Mouse (Mus musculus) heart, adult 2 months (tissue): ENCODE data around the gene Fam187b. TPM values are rescaled to one million over a fixed set of nuclear protein-coding genes. Genes with fewer than 3 reads are reported as not detected.

Source experiments
- DNase-seq, 2 experiments: peaks; one replicate each; pipeline ENCODE4 v3.0.0; 2021
- H3K27ac ChIP-seq: fragments of 200-600 bp; 2 replicates; pipeline ENCODE4 v1.8.1; 2022
- H3K27me3 ChIP-seq: fragments of 200-500 bp; 2 replicates; pipeline ENCODE4 v1.6.1; 2012; ENCODE audit warnings: mild to moderate bottlenecking, low read length, inconsistent platforms, mixed read lengths; ENCODE audit not compliant: control insufficient read depth, insufficient read depth
- H3K36me3 ChIP-seq: fragments of 200-500 bp; 2 replicates; pipeline ENCODE4 v1.6.1; 2012; ENCODE audit warnings: low read length, inconsistent platforms; ENCODE audit not compliant: control insufficient read depth, insufficient read depth
- H3K4me1 ChIP-seq: fragments of 200-500 bp; 2 replicates; pipeline ENCODE4 v1.6.1; 2011; ENCODE audit warnings: low read length; ENCODE audit not compliant: control insufficient read depth, insufficient read depth
- H3K4me3 ChIP-seq: fragments of 200-600 bp; 2 replicates; pipeline ENCODE4 v1.8.1; 2022
- H3K79me2 ChIP-seq: fragments of 200-500 bp; replicated peaks from 2 replicates; pipeline ENCODE4 v1.6.1; 2012; ENCODE audit warnings: mild to moderate bottlenecking, inconsistent platforms, low read length, moderate library complexity, mixed read lengths; ENCODE audit not compliant: control insufficient read depth, insufficient read depth
- H3K9ac ChIP-seq: fragments of 200-500 bp; 2 replicates; pipeline ENCODE4 v1.6.1; 2012; ENCODE audit warnings: low read depth, mild to moderate bottlenecking, control low read depth, inconsistent platforms, low read length, mixed read lengths
- CTCF ChIP-seq: fragments of 200-600 bp; IDR thresholded peaks from 2 replicates; pipeline ENCODE4 v1.8.1; 2022; ENCODE audit warnings: antibody characterized with exemption, mild to moderate bottlenecking, moderate library complexity
- EP300 ChIP-seq: fragments of 200-500 bp; IDR thresholded peaks from 2 replicates; pipeline ENCODE4 v1.6.1; 2011; ENCODE audit warnings: low read depth, low read length, control low read depth; ENCODE audit not compliant: insufficient read depth
- POLR2A ChIP-seq: fragments of 200-500 bp; IDR thresholded peaks from 2 replicates; pipeline ENCODE4 v1.6.1; 2011; ENCODE audit warnings: mild to moderate bottlenecking, low read depth, low read length, control low read depth; ENCODE audit not compliant: insufficient read depth
- WGBS: fragments of 180-500 bp; shearing (Covaris S2); methylation state at CpG from one replicate; pipeline ENCODE4 v1.1.7; 2018; 5-methylcytosine and 5-hydroxymethylcytosine counted together
- intact Hi-C: fragments of 180-260 bp; cut with DNase I; formaldehyde crosslinking; loops from one replicate; pipeline ENCODE4 v1.15.1; 2025
- polyA plus RNA-seq: library from polyadenylated mRNA; depleted of rRNA; stranded (reverse); fragments of >200 nt; gene quantifications from 2 replicates; pipeline ENCODE4 v1.2.3, GENCODE M21; 2012
- total RNA-seq, 2 experiments: library from RNA; stranded (reverse); gene quantifications; 2 replicates each; pipeline ENCODE4 v1.2.3; 2021

Fam187b gene
- total and polyA plus RNA-seq, 3 experiments = 0.53 TPM; not detected in 2

DNA sequence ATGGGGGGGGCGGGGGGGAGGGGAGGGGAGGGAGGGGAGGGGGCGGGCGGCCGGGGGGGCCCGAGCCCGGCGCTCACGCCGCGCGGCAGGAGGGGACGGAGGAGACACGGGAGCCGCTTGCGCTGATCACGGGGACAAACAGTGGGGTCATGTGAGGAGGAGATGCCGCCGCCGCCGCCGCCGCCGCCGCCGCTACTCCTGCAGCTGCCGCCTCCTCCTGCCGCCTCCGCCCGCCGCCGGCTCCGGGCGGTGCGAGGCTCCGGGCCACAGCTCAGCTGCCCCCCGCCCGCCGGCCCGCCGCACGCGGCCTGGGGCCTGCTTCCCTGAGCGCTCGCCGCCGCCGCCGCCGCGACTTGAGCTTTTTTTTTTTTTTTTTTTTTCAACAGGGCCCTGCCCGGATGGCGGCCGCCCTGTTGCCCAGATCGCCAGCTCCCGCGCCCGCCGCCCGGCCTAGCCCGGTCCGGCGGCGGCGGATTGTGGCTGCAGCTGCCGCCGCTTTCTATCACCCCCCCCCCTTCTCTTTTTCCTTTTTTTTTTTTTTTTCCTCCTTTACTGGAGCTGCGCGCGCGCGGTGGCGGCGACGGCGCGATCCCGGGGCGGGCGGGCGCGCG is 16.7 kb upstream of the Fam187b start, which contains the start of gene Usf2:
TSS of gene Usf2 (minus strand) at position 48 of the 611 bp plus-strand sequence.
- H3K27me3 ChIP-seq = no peaks in the 10 kb centered on the region
- 0% methylated on average over 66 of the region's 82 CpGs for WGBS
- peak within 1 kb of the TSS; percentile 97 for H3K9ac ChIP-seq
- no peaks in the 10 kb centered on the region for H3K79me2 ChIP-seq
- H3K4me3 ChIP-seq = peak within 1 kb of the TSS; percentile 70
- peak within 1 kb of the TSS; percentile 100 for H3K27ac ChIP-seq
- intact Hi-C loops = loop anchor here (5.0 to 10.0 kb wide), 4 partner anchors 80 to 362 kb away; partner anchors contain the start of genes Fxyd5 and Zbtb32
- peak; percentile 85 to 90 for DNase-seq
- no peaks in the 10 kb centered on the region for H3K36me3 ChIP-seq
- TF ChIP-seq POLR2A (no peak), EP300 (no peak), CTCF (no peak)
- peaks cover 4% of the 10 kb centered on the region for H3K4me1 ChIP-seq

DNA sequence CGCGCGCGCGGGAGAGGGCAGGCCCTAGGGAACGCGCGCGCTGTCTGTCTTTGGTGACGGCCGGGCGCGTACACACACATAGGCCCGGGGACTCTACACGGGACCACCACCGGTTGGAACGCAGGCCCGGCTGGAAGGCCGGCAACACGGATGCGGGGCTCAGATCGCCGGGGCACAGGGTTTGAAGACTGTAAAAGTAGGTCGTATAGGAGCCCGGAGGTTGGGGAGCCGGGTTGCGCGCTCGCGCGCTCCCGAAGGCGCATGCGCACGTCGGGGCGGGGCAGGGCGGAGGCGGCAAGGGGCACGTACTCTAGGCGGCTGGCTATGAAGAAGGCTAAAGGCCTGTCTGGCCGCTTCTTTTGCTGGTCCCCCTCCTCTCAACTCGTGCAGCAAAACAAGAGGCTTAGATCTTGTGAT is 16.2 kb upstream of the Fam187b start:
- H3K4me1 ChIP-seq = peaks cover 4% of the 10 kb centered on the region
- peak overlapping the region; percentile 100 for H3K27ac ChIP-seq
- H3K4me3 ChIP-seq = peak overlapping the region; percentile 70
- intact Hi-C loops = loop anchor here (5.0 to 10.0 kb wide), 4 partner anchors 80 to 363 kb away; partner anchors contain the start of genes Fxyd5 and Zbtb32
- DNase-seq = peak; percentile 97
- H3K36me3 ChIP-seq = no peaks in the 10 kb centered on the region
- WGBS = under 1% methylated on average over 43 of the region's 43 CpGs
- H3K79me2 ChIP-seq = no peaks in the 10 kb centered on the region
- H3K9ac ChIP-seq = peak overlapping the region; percentile 97
- no peaks in the 10 kb centered on the region for H3K27me3 ChIP-seq
- 0 out of 2 replicates have a peak, but pooled peaks have one; percentile 37 for TF ChIP-seq EP300
- peak; percentile 92 for TF ChIP-seq POLR2A
- TF ChIP-seq CTCF = no peak

DNA sequence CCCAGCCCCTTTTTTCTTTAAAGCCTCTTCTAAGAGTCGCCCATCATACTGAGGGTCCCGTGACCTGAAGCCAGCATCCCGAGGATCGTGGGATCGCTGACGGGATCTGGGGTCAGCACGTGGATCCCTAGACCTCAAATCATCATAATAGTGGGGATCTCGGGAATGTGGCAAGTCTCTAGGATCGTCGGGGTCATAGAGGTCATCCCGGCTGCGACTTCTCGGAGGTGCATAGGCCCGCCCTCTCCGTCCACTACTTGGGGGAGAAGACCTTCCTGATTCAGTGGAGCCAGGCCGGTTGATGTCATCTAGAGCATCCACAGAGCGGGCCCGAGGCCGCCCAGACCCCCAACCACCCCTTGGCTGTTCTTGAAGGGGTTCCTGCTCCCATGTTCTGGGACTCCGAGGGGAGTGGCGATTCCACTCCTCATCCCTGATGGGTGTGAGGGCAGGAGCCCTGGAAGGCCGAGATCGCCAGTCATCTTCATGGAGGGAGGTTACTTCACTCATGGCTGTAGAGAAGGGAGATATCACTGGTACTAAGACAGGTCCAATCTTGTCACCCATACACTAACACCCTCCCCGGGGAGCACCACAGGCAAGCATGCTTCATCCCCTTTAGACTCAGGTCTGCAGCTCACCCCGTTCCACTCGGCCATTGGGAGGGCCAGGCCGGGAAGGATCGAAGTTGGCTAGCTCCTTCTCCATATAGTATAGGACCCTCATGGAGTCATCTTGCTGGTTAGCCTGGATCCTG is 15.3 kb upstream of the Fam187b start:
- Histone ChIP-seq H3K36me3 (no peaks in the 10 kb centered on the region), H3K9ac (peak overlapping the region; percentile 56), H3K4me1 (peaks cover 4% of the 10 kb centered on the region), H3K27ac (peak overlapping the region; percentile 100), H3K4me3 (peak overlapping the region; percentile 70), H3K79me2 (no peaks in the 10 kb centered on the region), H3K27me3 (no peaks in the 10 kb centered on the region)
- DNase-seq = peak in 1 of 2 experiments; percentile 32
- WGBS = 74% methylated on average over 28 of the region's 28 CpGs
- no peak for TF ChIP-seq EP300
- no peak for TF ChIP-seq POLR2A
- TF ChIP-seq CTCF = no peak
- intact Hi-C loops = loop anchor here (5.0 to 10.0 kb wide), 4 partner anchors 81 to 363 kb away; partner anchors contain the start of genes Fxyd5 and Zbtb32

DNA sequence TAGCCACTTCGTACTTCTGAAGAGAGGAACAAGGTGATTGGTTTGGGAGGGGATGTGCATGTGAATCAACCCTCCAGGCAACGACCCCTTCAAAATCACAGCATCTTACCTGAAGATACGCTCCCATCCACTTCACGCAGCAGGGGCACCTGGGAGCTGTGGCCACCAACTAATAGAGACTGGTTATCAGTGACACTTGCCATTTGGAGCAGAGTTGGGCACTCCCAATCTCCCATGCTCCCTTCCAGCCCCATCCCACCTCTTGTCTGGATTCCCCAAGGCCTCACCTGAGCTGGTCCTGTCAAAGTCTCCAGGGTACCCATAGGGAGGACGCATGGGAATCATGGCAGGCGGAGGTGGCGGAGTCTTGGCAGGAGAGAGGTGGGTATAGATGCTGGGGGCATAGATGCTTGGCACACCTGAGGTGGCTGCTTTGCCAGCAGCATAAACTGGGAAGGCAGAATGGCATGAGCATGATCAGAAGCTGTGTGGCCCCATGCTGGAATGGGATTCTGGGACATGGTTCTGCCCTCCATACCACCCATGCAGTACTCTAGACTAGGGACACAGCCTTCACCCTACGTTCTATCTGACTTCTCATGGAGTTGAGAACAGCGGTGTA is 14.6 kb upstream of the Fam187b start:
- no peaks in the 10 kb centered on the region for H3K36me3 ChIP-seq
- peaks cover 4% of the 10 kb centered on the region for H3K4me1 ChIP-seq
- no peaks in the 10 kb centered on the region for H3K79me2 ChIP-seq
- intact Hi-C loops = loop anchor here (5.0 to 10.0 kb wide), 4 partner anchors 82 to 364 kb away; partner anchors contain the start of genes Fxyd5 and Zbtb32
- 95% methylated on average over 9 of the region's 9 CpGs for WGBS
- H3K4me3 ChIP-seq = no peak overlapping the region
- H3K9ac ChIP-seq = no peak overlapping the region
- no peak overlapping the region for H3K27ac ChIP-seq
- TF ChIP-seq CTCF (no peak), POLR2A (no peak), EP300 (no peak)
- DNase-seq = no peak
- H3K27me3 ChIP-seq = no peaks in the 10 kb centered on the region

DNA sequence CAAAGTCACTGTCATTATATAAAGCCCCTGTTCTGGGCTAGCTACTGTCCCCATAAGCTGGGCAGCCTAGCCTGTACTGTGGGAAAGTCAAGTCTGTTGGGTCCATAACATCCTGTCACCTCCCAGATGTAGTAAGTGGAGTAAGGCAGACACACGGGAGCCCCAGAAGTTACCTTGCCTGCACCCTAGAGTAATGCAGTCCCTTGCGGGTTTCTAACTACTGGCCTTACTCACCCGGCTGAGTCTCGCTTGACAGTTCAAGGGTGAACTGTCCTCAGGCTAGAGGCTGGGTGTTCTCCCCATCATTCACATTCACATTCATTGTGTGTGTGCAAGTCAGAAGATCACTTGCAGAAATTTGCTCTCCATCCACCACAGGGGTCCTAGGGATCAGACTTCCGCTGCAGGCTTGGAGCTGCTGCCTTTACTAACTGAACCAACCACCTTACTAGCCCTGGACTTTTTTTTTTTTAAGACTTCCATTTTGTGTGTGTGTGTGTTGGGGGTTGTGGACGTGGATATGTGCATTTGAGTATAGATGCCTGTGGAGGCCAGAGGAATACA is 13.7 kb upstream of the Fam187b start:
- H3K79me2 ChIP-seq = no peaks in the 10 kb centered on the region
- no peaks in the 10 kb centered on the region for H3K27me3 ChIP-seq
- no peaks in the 10 kb centered on the region for H3K36me3 ChIP-seq
- no peak overlapping the region for H3K9ac ChIP-seq
- H3K27ac ChIP-seq = no peak overlapping the region
- DNase-seq = no peak
- WGBS = 82% methylated on average over 6 of the region's 6 CpGs
- no peak for TF ChIP-seq EP300
- 0 out of 2 replicates have a peak, but pooled peaks have one; percentile 26 for TF ChIP-seq POLR2A
- no peak for TF ChIP-seq CTCF
- peaks cover 4% of the 10 kb centered on the region for H3K4me1 ChIP-seq
- no peak overlapping the region for H3K4me3 ChIP-seq
- intact Hi-C loops = loop anchor here (5.0 to 10.0 kb wide), 4 partner anchors 82 to 365 kb away; partner anchors contain the start of genes Fxyd5 and Zbtb32
